Mouse (Mus musculus) intestine, postnatal 0 days (tissue): ENCODE results near the gene Ccdc40. TPM values are rescaled to one million over a fixed set of nuclear protein-coding genes. Genes with fewer than 3 reads are reported as not detected.
A peak's percentile ranks its signal among the peaks of the same experiment; 100 is the strongest.
"Not testable (repeated sequence)": the region's sequence is repeated elsewhere in the genome, so short reads cannot be mapped to it uniquely, and the experiment has no call there.

Source experiments
- ATAC-seq: fragments of 200-750 bp; cut with Nextera tagmentation; 2 replicates; pipeline ENCODE4 v1.8.0; 2017; ENCODE audit warnings: mild to moderate bottlenecking, moderate TSS enrichment, moderate library complexity
- H3K27ac ChIP-seq: fragments of 300-500 bp; sonication (generic); 2 replicates; pipeline ENCODE4 v1.5.1; 2014; ENCODE audit warnings: mild to moderate bottlenecking, low read depth, low read length, moderate library complexity
- H3K27me3 ChIP-seq: fragments of 300-500 bp; sonication (generic); replicated peaks from 2 replicates; pipeline ENCODE4 v1.6.1; 2014; ENCODE audit warnings: low read length, mixed read lengths; ENCODE audit not compliant: control insufficient read depth, insufficient read depth
- H3K36me3 ChIP-seq: fragments of 300-500 bp; sonication (generic); 2 replicates; pipeline ENCODE4 v1.6.1; 2014; ENCODE audit warnings: mild to moderate bottlenecking, moderate library complexity; ENCODE audit not compliant: control insufficient read depth, insufficient read depth
- H3K4me1 ChIP-seq: fragments of 300-500 bp; sonication (generic); replicated peaks from 2 replicates; pipeline ENCODE4 v1.6.1; 2014; ENCODE audit warnings: antibody characterized with exemption, low read length, mixed read lengths; ENCODE audit not compliant: control insufficient read depth, insufficient read depth
- H3K4me2 ChIP-seq: fragments of 300-500 bp; sonication (generic); replicated peaks from 2 replicates; pipeline ENCODE4 v1.6.1; 2014; ENCODE audit warnings: low read depth, mild to moderate bottlenecking, moderate library complexity
- H3K4me3 ChIP-seq: fragments of 300-500 bp; sonication (generic); 2 replicates; pipeline ENCODE4 v1.5.1; 2014; ENCODE audit warnings: low read depth, low read length
- H3K9ac ChIP-seq: fragments of 300-500 bp; sonication (generic); 2 replicates; pipeline ENCODE4 v1.6.1; 2014; ENCODE audit warnings: mild to moderate bottlenecking, low read depth, low read length
- H3K9me3 ChIP-seq: fragments of 300-500 bp; sonication (generic); 2 replicates; pipeline ENCODE4 v1.6.1; 2016; ENCODE audit warnings: mixed run types; ENCODE audit not compliant: control insufficient read depth
- CTCF ChIP-seq: sonication (generic); IDR thresholded peaks from 2 replicates; pipeline ENCODE4 v1.5.1; 2016; ENCODE audit warnings: low read depth, mild to moderate bottlenecking, control low read depth, antibody characterized with exemption, moderate library complexity
- WGBS: fragments of 180-500 bp; shearing (Covaris S2); extraction: QIAGEN DNeasy Blood & Tissue Kit; methylation state at CpG from one replicate; pipeline ENCODE4 v1.1.7; 2014; 5-methylcytosine and 5-hydroxymethylcytosine counted together
- polyA plus RNA-seq: library from polyadenylated mRNA; unstranded; fragments of >200 nt; fragmentation: Nextera tagmentation; extraction: Ambion mirVana; gene quantifications from 2 replicates; pipeline ENCODE4 v1.2.1, GENCODE M21; 2015

The Ccdc40 gene
- polyA plus RNA-seq, 1 experiment from 2014 or later: 1.5 TPM

GRCm38 (mm10) chr11:119267768-119268556 lies 39.6 kb downstream of the Ccdc40 start, which contains the start of gene Gaa:
Gene Gaa, plus strand, starts transcription at chr11:119267887.
- H3K9ac ChIP-seq: peak within 1 kb of the TSS; percentile 79
- peak; percentile 100 for TF ChIP-seq CTCF
- no peaks in the 10 kb centered on the region for H3K4me1 ChIP-seq
- peak; percentile 83 for ATAC-seq
- peak within 1 kb of the TSS; percentile 97 for H3K4me2 ChIP-seq
- 2% methylated on average over 52 of the region's 52 CpGs for WGBS
- H3K4me3 ChIP-seq: peak within 1 kb of the TSS; percentile 64
- H3K27me3 ChIP-seq: no peaks in the 10 kb centered on the region
- peak within 1 kb of the TSS; percentile 87 for H3K27ac ChIP-seq
- H3K36me3 ChIP-seq: peaks cover 7% of the 10 kb centered on the region; the same call in 1 of the 2 replicates
- no peaks in the 10 kb centered on the region for H3K9me3 ChIP-seq

GRCm38 (mm10) chr11:119268557-119269195 lies 40.3 kb downstream of the Ccdc40 start:
- TF ChIP-seq CTCF: no peak
- ATAC-seq: no peak
- H3K9ac ChIP-seq: peak overlapping the region; percentile 79; the same call in 1 of the 2 replicates
- no peaks in the 10 kb centered on the region for H3K4me1 ChIP-seq
- no peaks in the 10 kb centered on the region for H3K27me3 ChIP-seq
- H3K4me3 ChIP-seq: peak overlapping the region; percentile 64
- H3K27ac ChIP-seq: peak overlapping the region; percentile 87; the same call in 1 of the 2 replicates
- no peaks in the 10 kb centered on the region for H3K9me3 ChIP-seq
- H3K36me3 ChIP-seq: peaks cover 13% of the 10 kb centered on the region
- peak overlapping the region; percentile 97 for H3K4me2 ChIP-seq
- WGBS: 78% methylated on average over 16 of the region's 16 CpGs

GRCm38 (mm10) chr11:119272492-119272891 lies 44.1 kb downstream of the Ccdc40 start:
- WGBS: 68% methylated on average over 3 of the region's 3 CpGs
- H3K4me2 ChIP-seq: not testable (repeated sequence)

GRCm38 (mm10) chr11:119273186-119273930 lies 45.0 kb downstream of the Ccdc40 start:
- peak; percentile 58 for TF ChIP-seq CTCF
- H3K27ac ChIP-seq: no peak overlapping the region
- no peak overlapping the region for H3K4me2 ChIP-seq
- H3K36me3 ChIP-seq: peaks cover 47% of the 10 kb centered on the region
- no peaks in the 10 kb centered on the region for H3K4me1 ChIP-seq
- no peaks in the 10 kb centered on the region for H3K27me3 ChIP-seq
- H3K4me3 ChIP-seq: no peak overlapping the region
- no peaks in the 10 kb centered on the region for H3K9me3 ChIP-seq
- 83% methylated on average over 8 of the region's 8 CpGs for WGBS
- no peak for ATAC-seq
- no peak overlapping the region for H3K9ac ChIP-seq

More at GRCm38 (mm10) chr11:119272492-119272891, 44.1 kb downstream of the Ccdc40 start:
- not testable (repeated sequence) for ATAC-seq, H3K9ac ChIP-seq, H3K4me1 ChIP-seq, H3K9me3 ChIP-seq, H3K4me3 ChIP-seq, H3K27ac ChIP-seq, H3K27me3 ChIP-seq
- H3K36me3 ChIP-seq: peaks cover 38% of the 10 kb centered on the region
- peak; percentile 69 for TF ChIP-seq CTCF

- H3K27ac ChIP-seq: no peak overlapping the region
- peak; percentile 78 for ATAC-seq
- H3K4me1 ChIP-seq: no peaks in the 10 kb centered on the region
- no peak overlapping the region for H3K9ac ChIP-seq
- peaks cover 69% of the 10 kb centered on the region for H3K36me3 ChIP-seq
- H3K4me2 ChIP-seq: no peak overlapping the region
- WGBS: 54% methylated on average over 15 of the region's 15 CpGs
- no peaks in the 10 kb centered on the region for H3K27me3 ChIP-seq
- no peak for TF ChIP-seq CTCF
- no peak overlapping the region for H3K4me3 ChIP-seq
- no peaks in the 10 kb centered on the region for H3K9me3 ChIP-seq
These were observed 52.7 kb downstream of the Ccdc40 start for GRCm38 (mm10) chr11:119281030-119281429.
